21 mouse cellular contexts compared by ENCODE assay signal in the genomic region with DNA sequence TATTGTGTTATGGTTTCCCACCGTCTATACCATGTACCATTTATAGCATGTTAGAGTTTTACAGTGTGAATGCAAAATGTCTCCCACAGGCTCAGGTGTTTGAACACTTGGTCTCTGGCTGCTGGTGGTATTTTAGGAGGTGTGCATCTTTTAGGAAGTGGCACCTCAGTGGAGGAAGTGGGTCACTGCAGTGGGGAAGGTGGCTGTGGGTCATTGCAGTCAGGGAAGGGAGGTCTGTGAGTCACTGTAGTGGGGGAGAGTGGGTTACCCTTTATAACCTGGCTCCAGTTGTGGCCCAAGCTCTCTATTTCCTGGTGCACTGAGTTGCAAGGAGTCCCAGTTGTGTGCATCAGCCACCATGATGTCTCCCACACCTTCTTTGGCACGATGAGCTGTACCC. TPM values are rescaled to one million over a fixed set of nuclear protein-coding genes. Genes with fewer than 3 reads are reported as not detected.
DNase-seq lines count a peak whose midpoint lies in the region; ATAC-seq lines count a peak whose summit lies in the region.
"Had no signal": no experiment of that assay in that cellular context is flagged by ENCODE, and none has a peak within 500 bp of the region (broad histone marks: within the 10 kb centered on the region; RNA-seq: fewer than 3 reads in every experiment).

No protein-coding gene starts in this region.

- DNase-seq in B cell, adult 2 months = peak; percentile 21
- DNase-seq in natural killer cell, adult 2 months (ENCODE audit: low spot score in 2 of 2) = peak; percentile 3 to 6
- no peak for DNase-seq in adrenal gland, adult 8-10 months
- DNase-seq in frontal cortex, postnatal 10 days (ENCODE audit: low spot score in 2 of 2) = no peak
- DNase-seq: adrenal gland, adult 2 months; adrenal gland, postnatal 25 days; cerebellum, adult 11-12 months; cerebellum, adult 8-10 months; cerebellum, postnatal 10 days; cerebellum, postnatal 36 days; embryo, embryonic 11 days; gastrocnemius, adult 2 months; gastrocnemius, postnatal 14 days; heart, postnatal 10 days; heart, postnatal 36 days had no signal

- peak; percentile 61 for ATAC-seq in granulocyte monocyte progenitor cell, adult 5-6 weeks (replicated peaks; ENCODE audit: poor library complexity, severe bottlenecking)
- ATAC-seq in megakaryocyte-erythroid progenitor cell, adult 5-6 weeks (replicated peaks; ENCODE audit: low FRiP score, low TSS enrichment, poor library complexity, severe bottlenecking) = no peak
- ATAC-seq: forebrain, embryonic 15.5 days; hindbrain, embryonic 16.5 days; intestine, embryonic 16.5 days; Patski had no signal

RNA-seq across cellular contexts. Expression of a gene that starts 48.2 kb away (rescaled TPM):
- 91.1 and 97.6 TPM in 2 replicates for total RNA-seq in granulocyte monocyte progenitor cell, adult 5-6 weeks (2014; fragmentation: Nextera tagmentation)
- total RNA-seq in granulocyte monocyte progenitor cell, adult 5-6 weeks (2017) = 127 and 130 TPM in 2 replicates
- 100 to 1,000 TPM; 119 to 143 (median 134) TPM for total RNA-seq in adrenal gland, adult 8-10 months (2022)
- total RNA-seq in megakaryocyte-erythroid progenitor cell, adult 5-6 weeks (2014; fragmentation: Nextera tagmentation) = 97.1 and 101 TPM in 2 replicates
- 94.4 and 108 TPM in 2 replicates for total RNA-seq in megakaryocyte-erythroid progenitor cell, adult 5-6 weeks (2017)

Comparison
In these comparisons a context has a peak if more than half of its experiments do, and no peak if none do; other contexts are left out.
1. DNase-seq: peak in B cell, adult 2 months (2 of 2) and natural killer cell, adult 2 months (2 of 2); none in adrenal gland, adult 8-10 months (single experiment) and frontal cortex, postnatal 10 days (0 of 2).